Mouse (Mus musculus) embryonic facial prominence, embryonic 11.5 days (tissue): ENCODE results near the gene Tlr6. TPM values are rescaled to one million over a fixed set of nuclear protein-coding genes. Genes with fewer than 3 reads are reported as not detected.

ENCODE experiments used
- ATAC-seq: fragments of 200-750 bp; cut with Nextera tagmentation; replicated peaks from 2 replicates; pipeline ENCODE4 v1.8.0; 2017; ENCODE audit warnings: low read depth; ENCODE audit not compliant: insufficient number of reproducible peaks, low FRiP score, low TSS enrichment
- DNase-seq: peaks from one replicate; pipeline ENCODE4 v3.0.0-alpha.2; 2015; ENCODE audit warnings: low spot score
- H3K27ac ChIP-seq: fragments of 300-500 bp; sonication (generic); replicated peaks from 2 replicates; pipeline ENCODE4 v1.5.1; 2014; ENCODE audit warnings: mild to moderate bottlenecking, low read depth, low read length, control low read depth
- H3K27me3 ChIP-seq: fragments of 300-500 bp; sonication (generic); 2 replicates; pipeline ENCODE4 v1.6.1; 2014; ENCODE audit warnings: mild to moderate bottlenecking, low read length, moderate library complexity, mixed read lengths; ENCODE audit not compliant: control insufficient read depth, insufficient read depth
- H3K36me3 ChIP-seq: fragments of 300-500 bp; sonication (generic); replicated peaks from 2 replicates; pipeline ENCODE4 v1.6.1; 2014; ENCODE audit warnings: low read depth, mild to moderate bottlenecking, low read length, moderate library complexity, mixed read lengths; ENCODE audit not compliant: control insufficient read depth, insufficient read depth
- H3K4me1 ChIP-seq: fragments of 300-500 bp; sonication (generic); 2 replicates; pipeline ENCODE4 v1.6.1; 2014; ENCODE audit warnings: low read length, mixed read lengths; ENCODE audit not compliant: control insufficient read depth, insufficient read depth
- H3K4me2 ChIP-seq: fragments of 300-500 bp; sonication (generic); 2 replicates; pipeline ENCODE4 v1.6.1; 2014; ENCODE audit warnings: low read depth, mild to moderate bottlenecking, control low read depth, low read length, moderate library complexity
- H3K4me3 ChIP-seq: fragments of 300-500 bp; sonication (generic); 2 replicates; pipeline ENCODE4 v1.5.1; 2014; ENCODE audit warnings: low read depth, low read length, control low read depth
- H3K9ac ChIP-seq: fragments of 300-500 bp; sonication (generic); replicated peaks from 2 replicates; pipeline ENCODE4 v1.6.1; 2014; ENCODE audit warnings: mild to moderate bottlenecking, control low read depth, low read length
- H3K9me3 ChIP-seq: fragments of 300-500 bp; sonication (generic); replicated peaks from 2 replicates; pipeline ENCODE4 v1.6.1; 2016; ENCODE audit warnings: mild to moderate bottlenecking, low read length, inconsistent platforms, mixed read lengths; ENCODE audit not compliant: control insufficient read depth
- WGBS: fragments of 180-500 bp; shearing (Covaris S2); extraction: QIAGEN DNeasy Blood & Tissue Kit; methylation state at CpG from one replicate; pipeline ENCODE4 v1.1.7; 2014; 5-methylcytosine and 5-hydroxymethylcytosine counted together
- polyA plus RNA-seq: library from polyadenylated mRNA; unstranded; fragments of >200 nt; fragmentation: Nextera tagmentation; extraction: Ambion mirVana; gene quantifications from 2 replicates; pipeline ENCODE4 v1.2.1, GENCODE M21; 2014

The Tlr6 gene
- polyA plus RNA-seq, 1 experiment from 2014 or later = 0.50 TPM

DNA sequence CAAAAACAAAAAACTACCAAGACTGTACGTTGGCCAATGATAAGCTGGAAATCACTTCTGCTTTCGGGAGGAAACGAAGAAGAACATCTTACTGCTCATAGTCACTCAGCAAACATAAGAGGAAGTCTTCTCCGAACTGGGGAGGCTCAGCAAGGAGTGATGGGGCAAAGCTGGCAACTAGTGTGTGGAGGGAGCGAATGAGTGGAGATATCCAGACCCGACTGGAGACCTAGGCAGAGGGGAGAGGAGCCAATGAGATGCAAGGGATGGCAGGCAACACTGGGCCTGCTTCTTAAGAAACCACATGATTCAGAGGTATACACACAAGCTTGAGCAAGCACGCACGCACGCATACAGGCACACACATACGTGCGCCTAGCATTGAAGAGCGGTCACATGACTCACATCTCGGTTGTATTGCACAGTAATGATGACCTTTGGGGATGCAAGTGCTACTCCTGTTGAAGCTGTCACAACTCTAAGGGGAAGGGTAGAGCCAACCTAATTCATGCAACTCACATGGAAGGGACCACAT lies 1.0 kb upstream of the Tlr6 start:
- 91% methylated on average over 13 of the region's 13 CpGs for WGBS
- H3K9me3 ChIP-seq = no peaks in the 10 kb centered on the region

DNA sequence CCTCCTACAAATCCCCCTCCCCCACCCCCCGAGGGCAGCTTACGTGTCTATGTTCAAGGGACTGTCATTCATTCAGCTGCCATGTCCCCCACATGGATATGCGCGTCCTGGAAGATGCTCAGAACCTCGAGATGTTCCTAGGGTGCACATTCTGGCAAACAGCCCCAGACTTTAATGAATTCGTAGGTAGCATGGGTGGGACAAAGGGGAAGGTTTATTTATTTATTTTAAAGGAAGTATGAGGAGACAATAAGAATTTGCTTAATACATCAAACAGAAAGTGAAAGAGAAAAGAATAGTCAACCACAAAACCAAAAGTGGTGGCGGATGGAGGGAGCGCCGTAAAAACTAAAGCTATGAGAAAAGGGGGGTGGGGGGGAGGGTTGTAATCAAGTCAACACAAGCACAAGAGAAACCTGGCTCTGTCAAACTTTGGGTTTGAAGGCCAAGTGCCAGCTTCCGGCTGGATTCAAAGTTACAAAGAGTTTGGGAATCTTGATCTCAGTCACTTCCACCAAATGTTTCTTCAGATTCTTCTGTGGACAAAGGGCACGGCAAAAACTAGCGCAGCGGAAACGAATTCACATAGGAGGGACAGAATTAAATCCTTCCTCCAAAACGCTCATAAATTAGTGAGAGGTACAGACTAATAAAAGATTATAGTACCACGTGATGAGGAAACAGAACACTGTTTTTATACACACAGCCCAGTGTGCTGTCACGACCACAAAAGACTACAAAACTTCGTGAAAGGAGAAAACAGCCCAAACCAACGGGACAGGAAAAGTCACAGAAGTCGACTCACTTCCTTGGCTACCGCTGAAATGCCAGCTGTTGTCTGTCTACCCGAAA lies 680 bp downstream of the Tlr6 start:
- H3K4me1 ChIP-seq = no peaks in the 10 kb centered on the region
- DNase-seq (no peak), ATAC-seq (no peak)
- H3K36me3 ChIP-seq = no peaks in the 10 kb centered on the region
- H3K4me2 ChIP-seq = no peak overlapping the region
- no peaks in the 10 kb centered on the region for H3K27me3 ChIP-seq
- 87% methylated on average over 22 of the region's 22 CpGs for WGBS
- no peak overlapping the region for H3K4me3 ChIP-seq
- H3K27ac ChIP-seq = no peak overlapping the region
- no peaks in the 10 kb centered on the region for H3K9me3 ChIP-seq
- no peak overlapping the region for H3K9ac ChIP-seq

More for the DNA sequence above, 1.0 kb upstream of the Tlr6 start:
- Histone ChIP-seq H3K27ac (no peak overlapping the region), H3K27me3 (no peaks in the 10 kb centered on the region), H3K4me1 (no peaks in the 10 kb centered on the region), H3K9ac (no peak overlapping the region), H3K4me3 (no peak overlapping the region), H3K36me3 (no peaks in the 10 kb centered on the region), H3K4me2 (no peak overlapping the region)
- ATAC-seq (no peak), DNase-seq (no peak)

DNA sequence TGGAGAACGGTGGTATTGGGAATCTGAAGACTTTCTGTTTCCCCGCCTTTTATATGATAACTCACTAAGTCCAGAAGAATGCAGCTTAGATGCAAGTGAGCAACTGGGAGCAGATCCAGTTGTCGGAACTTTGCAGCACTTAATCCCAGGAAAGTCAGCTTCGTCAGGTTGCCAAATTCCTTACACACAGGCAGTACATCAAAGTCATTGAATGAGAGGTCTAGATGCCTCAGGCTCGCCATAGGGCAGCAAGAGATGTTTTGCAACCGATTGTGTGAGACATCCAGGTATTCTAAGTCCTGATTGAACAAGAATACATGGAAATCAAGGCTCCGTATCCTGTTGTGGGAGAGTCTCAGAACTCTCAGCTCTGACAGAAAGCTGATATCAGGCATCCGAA lies 5.0 kb downstream of the Tlr6 start:
- no peaks in the 10 kb centered on the region for H3K9me3 ChIP-seq
- H3K4me3 ChIP-seq = no peak overlapping the region
- no peak for DNase-seq
- no peak overlapping the region for H3K9ac ChIP-seq
- 85% methylated on average over 8 of the region's 8 CpGs for WGBS
- H3K4me1 ChIP-seq = no peaks in the 10 kb centered on the region
- H3K4me2 ChIP-seq = no peak overlapping the region
- H3K36me3 ChIP-seq = no peaks in the 10 kb centered on the region
- no peaks in the 10 kb centered on the region for H3K27me3 ChIP-seq
- no peak overlapping the region for H3K27ac ChIP-seq
- no peak for ATAC-seq

DNA sequence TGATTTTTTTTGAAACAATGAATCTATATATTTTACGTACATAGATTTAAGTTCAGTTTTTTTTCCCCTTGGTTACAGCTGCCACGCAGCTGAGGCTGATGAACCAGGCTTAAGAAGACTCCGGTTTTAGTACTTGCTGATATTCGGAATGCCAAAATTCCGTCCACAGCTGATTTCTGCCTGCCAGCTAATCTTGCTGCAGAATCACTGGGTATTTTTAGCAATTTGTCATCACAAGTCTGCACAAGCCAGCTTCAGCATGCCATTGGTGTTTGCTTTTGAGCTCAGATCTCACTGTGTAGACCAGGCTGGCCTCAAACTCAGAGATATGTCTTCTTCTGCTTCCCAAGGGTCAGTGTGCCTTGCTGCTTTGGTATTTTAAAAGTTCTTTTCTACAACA lies 8.4 kb downstream of the Tlr6 start:
- WGBS = 88% methylated on average over 5 of the region's 5 CpGs

DNA sequence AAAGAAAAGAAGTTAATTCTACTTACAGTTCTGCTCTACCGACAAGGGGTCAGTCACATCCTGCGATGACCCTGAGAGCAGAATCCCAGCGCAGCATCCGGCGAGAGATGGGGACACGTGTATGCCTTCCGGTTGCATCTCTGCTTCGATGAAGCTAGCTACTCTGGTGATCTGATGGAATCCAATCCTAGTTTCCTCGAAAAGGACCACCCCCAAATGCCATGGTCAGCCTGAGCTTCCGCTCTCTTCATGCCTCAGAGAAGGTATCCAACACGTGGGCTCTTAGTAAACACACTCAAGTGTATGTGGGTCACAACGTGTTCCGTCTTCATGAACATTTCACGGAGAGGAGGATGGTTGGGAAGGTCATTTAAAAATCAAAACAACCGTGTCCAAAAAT lies 27.1 kb downstream of the Tlr6 start:
- Histone ChIP-seq H3K9ac (no peak overlapping the region), H3K4me2 (no peak overlapping the region), H3K4me3 (no peak overlapping the region), H3K27me3 (no peaks in the 10 kb centered on the region), H3K4me1 (no peaks in the 10 kb centered on the region), H3K9me3 (no peaks in the 10 kb centered on the region), H3K27ac (no peak overlapping the region), H3K36me3 (no peaks in the 10 kb centered on the region)
- no peak for ATAC-seq
- DNase-seq = no peak
- 89% methylated on average over 15 of the region's 15 CpGs for WGBS

More for the DNA sequence above, 8.4 kb downstream of the Tlr6 start:
- no peak for DNase-seq
- Histone ChIP-seq H3K9ac (no peak overlapping the region), H3K9me3 (no peaks in the 10 kb centered on the region), H3K27me3 (no peaks in the 10 kb centered on the region), H3K36me3 (no peaks in the 10 kb centered on the region), H3K4me1 (no peaks in the 10 kb centered on the region), H3K4me3 (no peak overlapping the region), H3K27ac (no peak overlapping the region), H3K4me2 (no peak overlapping the region)
- ATAC-seq = no peak

DNA sequence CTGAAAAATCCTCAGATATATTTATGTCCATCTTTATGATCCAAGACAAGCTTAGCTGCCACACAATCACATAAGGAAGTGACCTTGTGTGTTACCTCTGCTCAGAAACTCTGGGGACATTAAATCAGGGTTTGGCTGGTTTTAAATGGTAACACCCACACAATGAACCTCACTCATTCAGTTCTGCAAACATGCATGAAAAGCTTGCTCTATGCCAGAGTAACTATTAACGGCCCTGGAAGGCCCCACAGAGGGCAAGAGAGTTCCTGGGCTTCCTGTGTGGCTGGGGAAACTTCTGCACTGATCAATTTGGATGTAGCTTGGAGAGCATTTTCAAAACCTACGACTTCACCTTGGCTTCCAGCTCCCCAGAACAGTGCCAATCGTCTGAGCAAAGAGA lies 27.7 kb downstream of the Tlr6 start:
- no peak for DNase-seq
- no peaks in the 10 kb centered on the region for H3K4me1 ChIP-seq
- WGBS = 70% methylated on average over 3 of the region's 3 CpGs

DNA sequence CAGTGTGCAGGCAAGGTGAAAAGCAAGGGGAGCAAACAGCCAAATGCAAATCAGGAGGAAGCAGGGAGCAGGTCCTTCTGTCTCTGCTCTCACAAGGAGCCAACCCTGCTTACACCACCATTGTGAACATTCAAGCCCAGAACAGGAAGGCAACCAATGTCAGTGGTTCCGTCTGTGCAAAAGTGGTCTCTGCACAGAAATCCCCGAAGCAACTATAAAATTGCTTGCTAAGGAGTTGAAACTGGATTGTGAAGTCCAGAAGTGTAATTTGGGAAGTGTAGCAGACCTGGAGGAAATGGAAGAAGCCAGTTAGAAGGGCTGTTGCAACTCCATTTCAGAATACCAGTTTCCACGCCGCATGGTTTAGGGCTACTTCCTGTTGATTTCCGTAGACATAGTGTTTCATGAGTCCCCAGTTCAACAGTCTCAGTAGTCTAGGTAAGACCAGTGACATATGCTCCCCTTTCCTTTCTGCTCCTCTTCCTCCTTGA lies 37.0 kb downstream of the Tlr6 start:
- no peak overlapping the region for H3K27ac ChIP-seq
- DNase-seq (no peak), ATAC-seq (no peak)
- no peaks in the 10 kb centered on the region for H3K4me1 ChIP-seq
- H3K4me3 ChIP-seq = no peak overlapping the region
- H3K27me3 ChIP-seq = no peaks in the 10 kb centered on the region
- H3K4me2 ChIP-seq = no peak overlapping the region
- no peak overlapping the region for H3K9ac ChIP-seq
- WGBS = 85% methylated on average over 5 of the region's 5 CpGs
- H3K9me3 ChIP-seq = no peaks in the 10 kb centered on the region
- H3K36me3 ChIP-seq = no peaks in the 10 kb centered on the region

More for the DNA sequence above, 27.7 kb downstream of the Tlr6 start:
- no peak overlapping the region for H3K4me2 ChIP-seq
- no peak overlapping the region for H3K9ac ChIP-seq
- ATAC-seq = no peak
- no peaks in the 10 kb centered on the region for H3K36me3 ChIP-seq
- H3K4me3 ChIP-seq = no peak overlapping the region
- no peaks in the 10 kb centered on the region for H3K9me3 ChIP-seq
- H3K27ac ChIP-seq = no peak overlapping the region
- no peaks in the 10 kb centered on the region for H3K27me3 ChIP-seq
